Mouse (Mus musculus): ENCODE results near the gene Gm10944. TPM values are rescaled to one million over a fixed set of nuclear protein-coding genes. Genes with fewer than 3 reads are reported as not detected.

Gene Gm10944
- polyA plus RNA-seq, 1 experiment from 2014 or later = not detected

DNA sequence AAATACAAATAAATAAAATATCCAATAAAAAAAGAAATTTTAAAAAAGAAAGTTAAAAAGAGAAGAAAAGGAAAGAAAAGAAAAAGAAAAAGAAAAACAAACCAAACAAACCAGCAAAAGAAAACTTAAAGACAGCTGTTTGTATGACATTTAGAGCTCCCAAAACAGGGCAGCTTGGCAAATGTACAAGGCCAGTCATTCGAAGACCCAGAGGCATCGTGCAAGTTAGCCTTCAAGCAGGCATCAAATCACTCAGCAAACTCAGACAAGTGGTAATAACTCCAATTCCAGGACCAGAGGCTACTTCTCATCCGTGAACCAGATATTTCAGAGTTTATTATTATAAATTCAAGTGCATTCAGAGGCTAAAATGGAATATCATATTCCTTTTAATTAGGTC is 45.4 kb downstream of the Gm10944 start:
- Histone ChIP-seq H3K9me3 (no peaks in the 10 kb centered on the region), H3K27ac (no peak overlapping the region), H3K4me1 (replicated peaks) (no peaks in the 10 kb centered on the region), H3K27me3 (replicated peaks) (no peaks in the 10 kb centered on the region), H3K4me3 (replicated peaks) (no peak overlapping the region), H3K36me3 (no peaks in the 10 kb centered on the region), H3K9ac (no peak overlapping the region), H3K4me2 (replicated peaks) (no peak overlapping the region)
- WGBS = 79% methylated on average over 3 of the region's 3 CpGs
- no peak for ATAC-seq

Other genes with a start within 250 kb of the Gm10944 start
- 0.13 and 0.31 TPM in 2 replicates for gene Adgb, start 209.0 kb upstream of the Gm10944 start, polyA plus RNA-seq (2015; fragmentation: Nextera tagmentation; extraction: Ambion mirVana)
- gene Rab32, start 123.1 kb upstream of the Gm10944 start, polyA plus RNA-seq (2015; fragmentation: Nextera tagmentation; extraction: Ambion mirVana) = 21.4 and 21.7 TPM in 2 replicates

Measured in intestine, embryonic 15.5 days (tissue).